Mouse (Mus musculus) liver, postnatal 0 days (tissue): ENCODE measurements around the gene Cenps. TPM values are rescaled to one million over a fixed set of nuclear protein-coding genes. Genes with fewer than 3 reads are reported as not detected.
"Not testable (repeated sequence)": the region's sequence is repeated elsewhere in the genome, so short reads cannot be mapped to it uniquely, and the experiment has no call there.

ENCODE experiments used
- ATAC-seq: fragments of 200-750 bp; cut with Nextera tagmentation; 2 replicates; pipeline ENCODE4 v1.8.0; 2017; ENCODE audit warnings: mild to moderate bottlenecking, moderate library complexity
- DNase-seq: peaks from one replicate; pipeline ENCODE4 v3.0.0-alpha.2; 2016
- H3K27ac ChIP-seq: fragments of 300-500 bp; sonication (generic); 2 replicates; pipeline ENCODE4 v1.5.1; 2014; ENCODE audit warnings: antibody characterized with exemption, moderate library complexity, mild to moderate bottlenecking, low read depth
- H3K27me3 ChIP-seq: fragments of 300-500 bp; sonication (generic); 2 replicates; pipeline ENCODE4 v1.6.1; 2014; ENCODE audit warnings: low read length, control low read depth, mixed read lengths; ENCODE audit not compliant: insufficient read depth
- H3K36me3 ChIP-seq: fragments of 300-500 bp; sonication (generic); replicated peaks from 2 replicates; pipeline ENCODE4 v1.6.1; 2014; ENCODE audit warnings: mild to moderate bottlenecking, control low read depth, low read length, moderate library complexity, mixed read lengths; ENCODE audit not compliant: insufficient read depth
- H3K4me1 ChIP-seq: fragments of 300-500 bp; sonication (generic); 2 replicates; pipeline ENCODE4 v1.6.1; 2014; ENCODE audit warnings: antibody characterized with exemption, mild to moderate bottlenecking, control low read depth; ENCODE audit not compliant: insufficient read depth
- H3K4me2 ChIP-seq: fragments of 300-500 bp; sonication (generic); 2 replicates; pipeline ENCODE4 v1.6.1; 2014; ENCODE audit warnings: low read depth, mild to moderate bottlenecking, low read length, moderate library complexity, mixed read lengths
- H3K4me3 ChIP-seq: fragments of 300-500 bp; sonication (generic); 2 replicates; pipeline ENCODE4 v1.5.1; 2014; ENCODE audit warnings: low read depth, low read length
- H3K9ac ChIP-seq: fragments of 300-500 bp; sonication (generic); replicated peaks from 2 replicates; pipeline ENCODE4 v1.6.1; 2014; ENCODE audit warnings: mild to moderate bottlenecking, moderate library complexity
- H3K9me3 ChIP-seq: fragments of 300-500 bp; sonication (generic); 2 replicates; pipeline ENCODE4 v1.6.1; 2016; ENCODE audit warnings: mild to moderate bottlenecking, control low read depth, low read length, mixed read lengths
- CTCF ChIP-seq: sonication (generic); IDR thresholded peaks from 2 replicates; pipeline ENCODE4 v1.5.1; 2016; ENCODE audit warnings: antibody characterized with exemption, low read depth
- EP300 ChIP-seq: IDR thresholded peaks from 2 replicates; pipeline ENCODE4 v1.6.1; 2016; ENCODE audit warnings: antibody characterized with exemption, low read depth, mild to moderate bottlenecking
- WGBS: fragments of 180-500 bp; shearing (Covaris S2); extraction: QIAGEN DNeasy Blood & Tissue Kit; methylation state at CpG from one replicate; pipeline ENCODE4 v1.1.7; 2014; ENCODE audit not compliant: insufficient replicate concordance; 5-methylcytosine and 5-hydroxymethylcytosine counted together
- polyA plus RNA-seq: library from polyadenylated mRNA; unstranded; fragments of >200 nt; fragmentation: Nextera tagmentation; extraction: Ambion mirVana; gene quantifications from 2 replicates; pipeline ENCODE4 v1.2.1, GENCODE M21; 2015

The Cenps gene
- polyA plus RNA-seq, 1 experiment from 2014 or later: 8.4 TPM

GRCm38 (mm10) chr4:149125341-149126114 is 11.9 kb downstream of the Cenps start:
- no peak for ATAC-seq
- 48% methylated on average over 11 of the region's 11 CpGs for WGBS
- TF ChIP-seq EP300: no peak
- TF ChIP-seq CTCF: no peak
- 0 out of 2 replicates have a peak, but pooled peaks cover 2% of the 10 kb centered on the region for H3K36me3 ChIP-seq
- no peaks in the 10 kb centered on the region for H3K27me3 ChIP-seq
- DNase-seq: no peak
- H3K27ac ChIP-seq: no peak overlapping the region
- H3K4me1 ChIP-seq: no peaks in the 10 kb centered on the region
- H3K9me3 ChIP-seq: no peaks in the 10 kb centered on the region
- H3K9ac ChIP-seq: no peak overlapping the region
- no peak overlapping the region for H3K4me3 ChIP-seq
- no peak overlapping the region for H3K4me2 ChIP-seq

GRCm38 (mm10) chr4:149123432-149123831 is 14.0 kb downstream of the Cenps start:
- TF ChIP-seq CTCF (no peak), EP300 (no peak)
- no peak for DNase-seq
- Histone ChIP-seq H3K4me3 (no peak overlapping the region), H3K27ac (no peak overlapping the region), H3K4me2 (no peak overlapping the region), H3K9me3 (no peaks in the 10 kb centered on the region), H3K4me1 (no peaks in the 10 kb centered on the region), H3K9ac (no peak overlapping the region), H3K27me3 (no peaks in the 10 kb centered on the region), H3K36me3 (no peaks in the 10 kb centered on the region)
- 73% methylated on average over 5 of the region's 5 CpGs for WGBS
- no peak for ATAC-seq

GRCm38 (mm10) chr4:149119978-149120562 is 17.4 kb downstream of the Cenps start:
- whole genome bisulfite sequencing: 48% methylated on average over 12 of the region's 12 CpGs
- not testable (repeated sequence) for DNase-seq, H3K9ac ChIP-seq, H3K36me3 ChIP-seq, H3K4me1 ChIP-seq, H3K27me3 ChIP-seq, H3K27ac ChIP-seq, H3K4me3 ChIP-seq, H3K4me2 ChIP-seq, H3K9me3 ChIP-seq
- peak; percentile 87 for ATAC-seq

- Histone ChIP-seq H3K9me3 (no peaks in the 10 kb centered on the region), H3K9ac (peak within 1 kb of the TSS; percentile 75), H3K4me1 (peaks cover 10% of the 10 kb centered on the region), H3K4me2 (peak within 1 kb of the TSS; percentile 81), H3K36me3 (peaks cover 5% of the 10 kb centered on the region; the same call in 1 of the 2 replicates), H3K27ac (peak within 1 kb of the TSS; percentile 85), H3K27me3 (no peaks in the 10 kb centered on the region), H3K4me3 (peak within 1 kb of the TSS; percentile 83)
- ATAC-seq (peak; percentile 83), DNase-seq (peak; percentile 91)
- TF ChIP-seq EP300 (peak; percentile 38; the same call in 1 of the 2 replicates), CTCF (no peak)
- WGBS: under 1% methylated on average over 33 of the region's 35 CpGs
Measured at GRCm38 (mm10) chr4:149103875-149104561, 33.4 kb downstream of the Cenps start, which contains the start of gene Dffa. Gene Dffa (plus strand): TSS chr4:149104146.

DNA sequence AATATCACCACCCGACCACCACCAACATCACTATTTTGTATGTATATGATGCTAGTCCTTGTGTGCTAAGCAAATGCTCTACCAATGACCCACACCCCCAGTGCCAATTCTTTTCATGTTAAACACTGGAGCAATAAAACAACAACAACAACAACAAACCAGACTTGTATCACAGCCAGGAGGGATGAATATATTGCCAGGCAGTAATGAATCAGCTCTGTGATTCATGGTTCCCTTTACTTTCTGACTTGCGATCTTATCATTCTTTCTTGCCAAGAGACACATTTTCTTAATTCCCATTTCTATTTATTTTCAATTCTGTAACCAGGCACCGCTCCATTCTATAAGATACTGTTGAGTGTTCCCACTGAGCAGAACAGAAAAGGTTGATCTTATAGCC is 36.0 kb downstream of the Cenps start:
- no peak overlapping the region for H3K4me3 ChIP-seq
- H3K4me2 ChIP-seq: no peak overlapping the region
- no peaks in the 10 kb centered on the region for H3K9me3 ChIP-seq
- DNase-seq: no peak
- no peak for TF ChIP-seq EP300
- no peak for TF ChIP-seq CTCF
- no peaks in the 10 kb centered on the region for H3K36me3 ChIP-seq
- H3K9ac ChIP-seq: no peak overlapping the region
- no peak for ATAC-seq
- WGBS: 78% methylated on average over 3 of the region's 3 CpGs
- H3K4me1 ChIP-seq: peaks cover 14% of the 10 kb centered on the region
- no peaks in the 10 kb centered on the region for H3K27me3 ChIP-seq
- H3K27ac ChIP-seq: no peak overlapping the region

DNA sequence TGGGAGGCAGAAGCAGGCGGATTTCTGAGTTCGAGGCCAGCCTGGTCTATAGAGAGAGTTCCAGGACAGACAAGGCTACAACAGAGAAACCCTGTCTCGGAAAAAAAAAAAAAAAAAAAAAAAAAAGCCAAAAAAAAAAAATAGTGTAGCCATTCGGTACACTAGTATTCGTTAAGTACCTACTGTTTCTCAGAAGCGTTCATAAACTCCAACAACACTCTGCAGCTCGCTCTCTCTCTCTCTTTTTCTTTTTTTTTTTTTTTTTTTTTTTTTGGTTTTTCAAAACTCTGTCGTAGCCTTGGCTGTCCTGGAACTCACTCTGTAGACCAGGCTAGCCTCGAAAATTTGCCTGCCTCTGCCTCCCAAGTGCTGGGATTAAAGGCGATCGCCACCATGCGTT is 37.0 kb downstream of the Cenps start:
- H3K4me2 ChIP-seq, H3K4me3 ChIP-seq, ATAC-seq, H3K9ac ChIP-seq, H3K27me3 ChIP-seq, H3K36me3 ChIP-seq, H3K9me3 ChIP-seq, DNase-seq, H3K27ac ChIP-seq: not testable (repeated sequence)
- H3K4me1 ChIP-seq: peaks cover 18% of the 10 kb centered on the region
- WGBS: 76% methylated on average over 12 of the region's 12 CpGs
